Mouse (Mus musculus): Measurements from ENCODE around the gene Cxxc4. TPM values are rescaled to one million over a fixed set of nuclear protein-coding genes. Genes with fewer than 3 reads are reported as not detected.

Cxxc4 gene
- polyA plus RNA-seq, 1 experiment from 2014 or later, result 0.08 TPM

GRCm38 (mm10) chr3:134254221-134254620 lies 17.9 kb downstream of the Cxxc4 start:
- Histone ChIP-seq H3K27ac (replicated peaks) (no peak overlapping the region), H3K27me3 (no peaks in the 10 kb centered on the region), H3K9ac (no peak overlapping the region), H3K4me2 (no peak overlapping the region), H3K4me3 (replicated peaks) (no peak overlapping the region), H3K9me3 (replicated peaks) (no peaks in the 10 kb centered on the region), H3K4me1 (replicated peaks) (no peaks in the 10 kb centered on the region), H3K36me3 (replicated peaks) (no peaks in the 10 kb centered on the region)
- 37% methylated on average over 2 of the region's 2 CpGs for WGBS (ENCODE audit: insufficient replicate concordance)
- no peak for ATAC-seq (ENCODE audit: insufficient read depth)

GRCm38 (mm10) chr3:134258715-134259114 lies 22.4 kb downstream of the Cxxc4 start:
- Histone ChIP-seq H3K4me2 (no peak overlapping the region), H3K36me3 (replicated peaks) (no peaks in the 10 kb centered on the region), H3K4me3 (replicated peaks) (no peak overlapping the region), H3K27ac (replicated peaks) (no peak overlapping the region), H3K27me3 (no peaks in the 10 kb centered on the region), H3K9ac (no peak overlapping the region), H3K4me1 (replicated peaks) (no peaks in the 10 kb centered on the region), H3K9me3 (replicated peaks) (no peaks in the 10 kb centered on the region)
- no peak for ATAC-seq (ENCODE audit: insufficient read depth)
- 65% methylated on average over 5 of the region's 5 CpGs for WGBS (ENCODE audit: insufficient replicate concordance)

- H3K27me3 ChIP-seq, result no peaks in the 10 kb centered on the region
- H3K9ac ChIP-seq, result no peak overlapping the region
- no peak overlapping the region for H3K27ac ChIP-seq (replicated peaks)
- no peaks in the 10 kb centered on the region for H3K4me1 ChIP-seq (replicated peaks)
- no peak overlapping the region for H3K4me2 ChIP-seq
- 69% methylated on average over 3 of the region's 3 CpGs for WGBS (ENCODE audit: insufficient replicate concordance)
- H3K36me3 ChIP-seq (replicated peaks), result no peaks in the 10 kb centered on the region
- no peak for ATAC-seq (ENCODE audit: insufficient read depth)
- H3K4me3 ChIP-seq (replicated peaks), result no peak overlapping the region
- no peaks in the 10 kb centered on the region for H3K9me3 ChIP-seq (replicated peaks)
Observed at GRCm38 (mm10) chr3:134259300-134259699, 23.0 kb downstream of the Cxxc4 start.

- Histone ChIP-seq H3K9ac (no peak overlapping the region), H3K36me3 (replicated peaks) (no peaks in the 10 kb centered on the region), H3K27me3 (no peaks in the 10 kb centered on the region), H3K4me3 (replicated peaks) (no peak overlapping the region), H3K4me1 (replicated peaks) (no peaks in the 10 kb centered on the region), H3K9me3 (replicated peaks) (no peaks in the 10 kb centered on the region), H3K27ac (replicated peaks) (no peak overlapping the region), H3K4me2 (no peak overlapping the region)
- no peak for ATAC-seq (ENCODE audit: insufficient read depth)
Observed at GRCm38 (mm10) chr3:134279655-134280054, 43.4 kb downstream of the Cxxc4 start.

GRCm38 (mm10) chr3:134281527-134282370 lies 45.5 kb downstream of the Cxxc4 start:
- ATAC-seq (ENCODE audit: insufficient read depth), result no peak
- H3K9me3 ChIP-seq (replicated peaks), result no peaks in the 10 kb centered on the region
- H3K4me2 ChIP-seq, result no peak overlapping the region
- WGBS (ENCODE audit: insufficient replicate concordance), result 32% methylated on average over 14 of the region's 14 CpGs
- H3K27ac ChIP-seq (replicated peaks), result no peak overlapping the region
- H3K9ac ChIP-seq, result no peak overlapping the region
- no peaks in the 10 kb centered on the region for H3K36me3 ChIP-seq (replicated peaks)
- H3K4me3 ChIP-seq (replicated peaks), result no peak overlapping the region
- no peaks in the 10 kb centered on the region for H3K27me3 ChIP-seq
- no peaks in the 10 kb centered on the region for H3K4me1 ChIP-seq (replicated peaks)

- no peak for ATAC-seq (ENCODE audit: insufficient read depth)
- WGBS (ENCODE audit: insufficient replicate concordance), result 60% methylated on average over 6 of the region's 6 CpGs
- no peak overlapping the region for H3K27ac ChIP-seq (replicated peaks)
- no peaks in the 10 kb centered on the region for H3K36me3 ChIP-seq (replicated peaks)
- H3K9me3 ChIP-seq (replicated peaks), result no peaks in the 10 kb centered on the region
- H3K9ac ChIP-seq, result no peak overlapping the region
- H3K27me3 ChIP-seq, result no peaks in the 10 kb centered on the region
- no peaks in the 10 kb centered on the region for H3K4me1 ChIP-seq (replicated peaks)
- no peak overlapping the region for H3K4me2 ChIP-seq
- no peak overlapping the region for H3K4me3 ChIP-seq (replicated peaks)
Observed at GRCm38 (mm10) chr3:134295217-134295616, 58.9 kb downstream of the Cxxc4 start.

- no peak overlapping the region for H3K27ac ChIP-seq (replicated peaks)
- H3K4me2 ChIP-seq, result no peak overlapping the region; the same call in 1 of the 2 replicates
- H3K9me3 ChIP-seq (replicated peaks), result no peaks in the 10 kb centered on the region
- no peaks in the 10 kb centered on the region for H3K27me3 ChIP-seq
- no peak overlapping the region for H3K9ac ChIP-seq
- no peaks in the 10 kb centered on the region for H3K4me1 ChIP-seq (replicated peaks)
- WGBS (ENCODE audit: insufficient replicate concordance), result 53% methylated on average over 21 of the region's 21 CpGs
- no peak for ATAC-seq (ENCODE audit: insufficient read depth)
- no peaks in the 10 kb centered on the region for H3K36me3 ChIP-seq (replicated peaks)
- no peak overlapping the region for H3K4me3 ChIP-seq (replicated peaks)
Observed at GRCm38 (mm10) chr3:134302681-134303491, 66.6 kb downstream of the Cxxc4 start.

GRCm38 (mm10) chr3:134303492-134303808 lies 67.2 kb downstream of the Cxxc4 start:
- Histone ChIP-seq H3K9me3 (replicated peaks) (no peaks in the 10 kb centered on the region), H3K4me3 (replicated peaks) (no peak overlapping the region), H3K27me3 (no peaks in the 10 kb centered on the region), H3K4me2 (no peak overlapping the region), H3K4me1 (replicated peaks) (no peaks in the 10 kb centered on the region), H3K9ac (no peak overlapping the region), H3K27ac (replicated peaks) (no peak overlapping the region), H3K36me3 (replicated peaks) (no peaks in the 10 kb centered on the region)
- 49% methylated on average over 3 of the region's 3 CpGs for WGBS (ENCODE audit: insufficient replicate concordance)
- ATAC-seq (ENCODE audit: insufficient read depth), result no peak

- no peaks in the 10 kb centered on the region for H3K27me3 ChIP-seq
- H3K4me3 ChIP-seq (replicated peaks), result no peak overlapping the region
- no peak overlapping the region for H3K9ac ChIP-seq
- no peaks in the 10 kb centered on the region for H3K36me3 ChIP-seq (replicated peaks)
- ATAC-seq (ENCODE audit: insufficient read depth), result no peak
- WGBS (ENCODE audit: insufficient replicate concordance), result 51% methylated on average over 4 of the region's 4 CpGs
- H3K4me2 ChIP-seq, result no peak overlapping the region
- no peak overlapping the region for H3K27ac ChIP-seq (replicated peaks)
- no peaks in the 10 kb centered on the region for H3K4me1 ChIP-seq (replicated peaks)
- H3K9me3 ChIP-seq (replicated peaks), result no peaks in the 10 kb centered on the region
Observed at GRCm38 (mm10) chr3:134306507-134306906, 70.2 kb downstream of the Cxxc4 start.

DNA sequence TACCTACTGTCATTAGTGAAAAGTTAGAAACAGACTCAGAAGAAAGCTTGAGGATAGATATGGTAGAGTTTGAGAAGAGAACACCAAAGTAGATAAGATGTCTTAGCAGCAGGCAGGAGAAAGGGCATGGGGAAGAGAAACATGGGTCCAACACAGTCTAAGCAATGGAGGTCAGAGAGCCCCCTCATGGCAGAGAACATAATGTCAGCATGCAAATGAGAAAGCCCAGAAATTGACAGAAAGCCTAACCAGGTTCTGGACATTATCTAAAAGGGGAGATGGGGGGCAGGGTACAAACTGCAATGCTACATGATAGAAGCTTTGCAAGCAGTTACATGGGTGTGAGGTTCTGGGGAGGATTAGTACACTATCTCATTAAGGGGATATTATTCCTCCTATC lies 71.5 kb downstream of the Cxxc4 start:
- Histone ChIP-seq H3K9ac (no peak overlapping the region), H3K9me3 (replicated peaks) (no peaks in the 10 kb centered on the region), H3K4me2 (no peak overlapping the region), H3K27ac (replicated peaks) (no peak overlapping the region), H3K4me3 (replicated peaks) (no peak overlapping the region), H3K36me3 (replicated peaks) (no peaks in the 10 kb centered on the region), H3K27me3 (no peaks in the 10 kb centered on the region), H3K4me1 (replicated peaks) (no peaks in the 10 kb centered on the region)
- no peak for ATAC-seq (ENCODE audit: insufficient read depth)
